Mouse (Mus musculus) lung, postnatal 14 days (tissue): Measurements from ENCODE around the gene Scn9a.

Source experiments
- DNase-seq: peaks from one replicate; pipeline ENCODE4 v3.0.0; 2021

The Scn9a gene

GRCm38 (mm10) chr2:66634580-66635359 is at the start of gene Scn9a:
TSS of gene Scn9a (minus strand) at chr2:66634962.
- no peak for DNase-seq

GRCm38 (mm10) chr2:66661988-66662387 is 27.2 kb upstream of the Scn9a start:
- DNase-seq: no peak

GRCm38 (mm10) chr2:66656430-66656829 is 21.7 kb upstream of the Scn9a start:
- no peak for DNase-seq

- no peak for DNase-seq
Measured at GRCm38 (mm10) chr2:66655431-66655830, 20.7 kb upstream of the Scn9a start.

GRCm38 (mm10) chr2:66644384-66644783 is 9.6 kb upstream of the Scn9a start:
- DNase-seq: no peak

- DNase-seq: no peak
Measured at GRCm38 (mm10) chr2:66632728-66633127, 2.0 kb downstream of the Scn9a start.

- no peak for DNase-seq
Measured at GRCm38 (mm10) chr2:66611091-66611490, 23.7 kb downstream of the Scn9a start.

GRCm38 (mm10) chr2:66597313-66597712 is 37.4 kb downstream of the Scn9a start:
- no peak for DNase-seq

GRCm38 (mm10) chr2:66596145-66596544 is 38.6 kb downstream of the Scn9a start:
- no peak for DNase-seq

GRCm38 (mm10) chr2:66590151-66590550 is 44.6 kb downstream of the Scn9a start:
- DNase-seq: no peak

GRCm38 (mm10) chr2:66580026-66580808 is 54.5 kb downstream of the Scn9a start:
- no peak for DNase-seq

- DNase-seq: no peak
Measured at GRCm38 (mm10) chr2:66548254-66548653, 86.5 kb downstream of the Scn9a start.

- no peak for DNase-seq
Measured at GRCm38 (mm10) chr2:66519966-66520365, 114.8 kb downstream of the Scn9a start.

- DNase-seq: no peak
Measured at GRCm38 (mm10) chr2:66511424-66511823, 123.3 kb downstream of the Scn9a start.

GRCm38 (mm10) chr2:66508032-66508431 is 126.7 kb downstream of the Scn9a start:
- no peak for DNase-seq

- DNase-seq: no peak
Measured at GRCm38 (mm10) chr2:66507616-66508015, 127.1 kb downstream of the Scn9a start.

- no peak for DNase-seq
Measured at GRCm38 (mm10) chr2:66502158-66502557, 132.6 kb downstream of the Scn9a start.

GRCm38 (mm10) chr2:66494556-66494955 is 140.2 kb downstream of the Scn9a start:
- no peak for DNase-seq

GRCm38 (mm10) chr2:66478395-66478794 is 156.4 kb downstream of the Scn9a start:
- no peak for DNase-seq

GRCm38 (mm10) chr2:66473181-66473822 is 161.5 kb downstream of the Scn9a start:
- peak; percentile 9 for DNase-seq

GRCm38 (mm10) chr2:66465484-66465883 is 169.3 kb downstream of the Scn9a start:
- no peak for DNase-seq

- no peak for DNase-seq
Measured at GRCm38 (mm10) chr2:66464874-66465458, 169.8 kb downstream of the Scn9a start.

- no peak for DNase-seq
Measured at GRCm38 (mm10) chr2:66463916-66464315, 170.8 kb downstream of the Scn9a start.
